Mouse (Mus musculus) adrenal gland, adult (tissue): ENCODE data around the gene Fpgs.

ENCODE experiments used
- DNase-seq, 2 experiments: peaks; one replicate each; pipeline ENCODE4 v3.0.0; 2022 to 2023; ENCODE audit warnings: low spot score in 1 of 2; ENCODE audit not compliant: inconsistent age in 2 of 2

Gene Fpgs

GRCm38 (mm10) chr2:32700966-32701743 lies 2.8 kb downstream of the Fpgs start:
- no peak for DNase-seq

- no peak for DNase-seq
These were observed 4.3 kb downstream of the Fpgs start for GRCm38 (mm10) chr2:32699680-32700079.

GRCm38 (mm10) chr2:32694691-32695090 lies 9.3 kb downstream of the Fpgs start:
- DNase-seq = no peak

DNA sequence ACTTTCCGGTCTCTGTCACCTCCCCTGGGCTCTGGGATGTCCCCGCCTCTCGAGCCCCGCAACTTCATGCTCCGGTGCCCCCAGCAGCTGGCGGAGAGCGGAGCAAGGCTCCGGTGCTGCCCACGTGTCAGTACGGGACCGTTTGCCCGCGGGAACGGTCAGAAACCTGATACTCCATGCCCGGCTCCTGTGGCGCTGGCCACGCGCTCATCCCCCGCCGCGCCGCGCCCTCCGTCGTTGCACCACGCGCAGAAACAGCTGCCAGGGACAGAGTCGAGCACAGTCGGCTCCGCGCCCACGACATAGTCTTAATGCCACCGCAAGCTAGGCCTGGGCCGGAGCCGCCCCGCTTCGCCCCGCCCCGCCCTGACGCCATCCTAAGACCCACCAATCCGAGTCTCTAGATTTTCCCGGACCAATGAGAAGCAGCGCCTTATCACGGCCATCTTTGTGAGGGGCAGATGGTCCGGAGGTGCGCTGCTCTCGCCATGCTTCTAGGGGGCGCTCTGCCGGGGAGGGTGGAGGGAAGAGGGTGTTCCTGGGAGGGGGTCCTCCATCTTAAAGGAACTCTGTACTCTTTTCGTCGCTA lies 10.0 kb downstream of the Fpgs start:
- peak; percentile 96 to 99 for DNase-seq

GRCm38 (mm10) chr2:32693282-32693681 lies 10.7 kb downstream of the Fpgs start:
- no peak for DNase-seq

DNA sequence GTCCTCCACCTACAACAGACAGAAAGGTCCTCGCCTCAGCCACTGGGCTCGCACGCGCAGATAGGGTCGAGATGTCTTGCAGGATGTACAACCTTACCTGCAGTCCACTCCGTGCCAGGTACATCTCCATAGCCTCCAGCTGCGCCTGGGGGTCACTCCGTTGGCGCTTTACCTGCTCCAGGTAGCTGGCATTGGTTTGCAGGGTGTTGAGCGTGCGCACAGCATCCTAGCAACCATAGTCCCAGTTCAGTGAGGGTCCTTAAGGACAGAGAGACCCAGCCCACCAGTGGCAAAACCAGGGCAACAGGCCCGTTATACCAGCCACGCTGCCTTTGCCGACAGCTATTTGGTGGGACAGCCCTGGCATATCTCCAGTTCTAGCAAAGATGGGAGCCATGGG lies 11.4 kb downstream of the Fpgs start:
- no peak for DNase-seq

- no peak for DNase-seq
These were observed 12.9 kb downstream of the Fpgs start for GRCm38 (mm10) chr2:32691041-32691440.

GRCm38 (mm10) chr2:32689420-32689819 lies 14.5 kb downstream of the Fpgs start:
- DNase-seq = peak; percentile 90 to 96

DNA sequence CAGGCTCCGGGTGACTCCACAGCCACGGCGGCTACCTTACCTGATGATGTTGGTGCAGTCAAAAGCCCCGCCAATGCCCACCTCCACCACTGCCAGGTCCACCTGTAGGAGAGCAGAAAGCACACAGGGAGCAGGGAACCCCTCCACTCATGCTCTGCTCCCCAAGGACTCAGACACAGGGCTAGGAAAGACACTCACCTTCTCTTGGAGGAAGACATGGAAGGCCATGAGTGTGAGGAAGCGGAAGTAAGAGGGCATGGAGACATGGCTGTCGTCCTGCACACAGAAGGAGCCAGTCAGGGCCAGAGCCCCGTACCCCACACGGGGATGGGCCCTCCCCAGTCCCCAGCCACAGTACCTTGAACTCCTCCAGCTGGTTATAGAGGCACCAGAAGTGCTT lies 16.4 kb downstream of the Fpgs start:
- no peak for DNase-seq

DNA sequence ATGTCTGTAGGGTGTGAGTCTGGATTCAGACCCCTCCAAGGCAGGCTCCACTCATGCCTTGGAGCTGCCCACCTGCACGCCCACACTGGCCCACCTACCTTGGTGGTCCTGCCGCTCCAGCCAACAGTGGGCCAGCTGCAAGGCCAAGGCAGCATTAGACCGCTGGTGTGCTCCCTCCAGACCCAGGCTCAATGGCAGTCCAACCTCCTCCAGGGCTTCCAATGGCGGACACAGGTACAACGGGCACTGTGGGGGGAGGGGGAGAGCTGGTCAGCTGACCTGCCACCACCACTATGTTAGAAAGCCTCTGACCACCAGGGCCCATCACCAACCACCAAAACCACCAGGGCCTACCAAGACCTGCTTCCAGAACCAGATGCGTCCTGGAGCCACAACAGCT lies 17.3 kb downstream of the Fpgs start:
- DNase-seq = no peak

DNA sequence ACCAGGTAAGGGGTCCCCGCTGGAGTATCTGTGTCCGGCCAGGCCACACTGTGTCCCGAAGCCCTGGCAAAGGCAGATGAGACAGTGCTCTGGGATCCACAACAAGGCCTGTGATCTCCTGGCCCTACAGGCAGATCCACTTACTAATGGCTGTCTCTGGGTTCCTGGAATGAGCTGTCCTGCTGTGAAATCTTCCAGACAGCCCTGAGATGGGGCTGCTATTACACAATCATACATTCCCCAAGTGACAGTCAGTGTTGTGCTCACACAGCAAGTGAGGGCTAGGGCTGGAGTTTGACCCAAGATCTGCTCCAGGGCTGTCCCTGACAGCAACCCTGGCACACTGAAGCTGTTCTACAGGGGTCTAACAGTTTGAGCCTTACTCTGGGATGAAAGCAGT lies 18.1 kb downstream of the Fpgs start:
- DNase-seq = peak; percentile 69 to 85

GRCm38 (mm10) chr2:32684681-32685428 lies 19.1 kb downstream of the Fpgs start:
- DNase-seq = no peak

DNA sequence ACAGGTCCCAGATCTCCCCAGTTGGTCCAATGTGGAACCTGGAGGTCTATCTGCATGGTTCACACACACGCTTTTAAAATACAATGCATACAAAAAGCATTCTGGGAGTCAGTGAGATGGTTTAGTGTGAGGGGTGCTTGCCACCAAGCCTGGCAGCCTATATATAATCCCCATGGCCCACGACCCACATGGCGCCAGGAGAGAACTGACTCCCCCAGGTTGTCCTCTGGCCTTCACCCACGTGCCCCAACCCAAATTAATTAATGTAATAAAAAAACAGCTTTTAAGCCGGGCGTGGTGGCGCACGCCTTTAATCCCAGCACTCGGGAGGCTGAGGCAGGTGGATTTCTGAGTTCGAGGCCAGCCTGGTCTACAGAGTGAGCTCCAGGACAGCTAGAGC lies 20.2 kb downstream of the Fpgs start:
- DNase-seq = no peak

GRCm38 (mm10) chr2:32682721-32683417 lies 21.1 kb downstream of the Fpgs start:
- no peak for DNase-seq

DNA sequence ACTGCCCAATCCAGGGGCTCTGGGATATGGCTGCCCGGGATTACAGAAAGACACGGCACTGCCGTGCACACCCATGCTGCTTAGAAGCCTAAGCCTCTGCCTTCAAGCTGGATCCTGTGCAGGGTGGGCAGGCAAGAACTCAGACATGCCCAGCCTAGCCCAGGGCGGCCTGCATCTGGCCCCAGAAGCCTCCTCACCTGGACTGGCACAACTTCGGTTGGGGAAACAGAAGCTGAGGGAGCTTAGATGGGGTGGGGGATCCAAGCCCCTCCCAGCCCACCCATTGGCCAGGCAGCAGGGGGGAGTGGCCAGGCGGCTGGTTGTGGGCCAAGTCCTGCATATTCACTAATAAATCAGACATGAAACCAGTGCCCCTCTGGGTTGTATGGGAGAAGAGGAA lies 22.2 kb downstream of the Fpgs start:
- DNase-seq = no peak

DNA sequence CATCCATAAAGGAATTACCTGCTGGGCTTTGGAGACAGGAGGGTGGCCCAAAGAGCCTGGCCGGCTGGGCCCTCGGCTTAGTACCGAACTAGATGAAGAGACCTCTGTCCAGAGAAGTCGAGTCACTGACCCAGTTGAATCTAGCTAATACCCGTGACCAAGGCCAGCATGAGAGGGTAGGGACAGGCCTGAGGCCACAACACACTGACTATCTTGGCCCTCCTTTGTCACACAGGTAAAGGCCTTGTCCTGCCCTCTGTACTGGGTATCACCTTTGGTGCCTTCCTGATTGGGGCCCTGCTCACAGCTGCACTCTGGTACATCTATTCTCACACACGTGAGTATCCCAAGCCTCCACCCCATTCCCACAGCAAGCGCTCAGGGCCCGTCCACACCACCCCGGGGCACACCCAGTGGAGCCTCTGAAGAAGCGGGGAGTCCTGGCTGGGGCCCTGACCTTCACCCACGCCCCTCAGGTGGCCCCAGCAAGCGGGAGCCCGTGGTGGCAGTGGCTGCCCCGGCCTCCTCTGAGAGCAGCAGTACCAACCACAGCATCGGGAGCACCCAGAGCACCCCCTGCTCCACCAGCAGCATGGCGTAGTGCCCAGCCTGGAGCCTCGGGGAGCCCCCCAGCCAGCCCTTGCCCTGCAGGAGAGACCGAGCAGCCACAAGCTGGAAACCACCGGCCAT lies 22.8 kb downstream of the Fpgs start:
- no peak for DNase-seq

DNA sequence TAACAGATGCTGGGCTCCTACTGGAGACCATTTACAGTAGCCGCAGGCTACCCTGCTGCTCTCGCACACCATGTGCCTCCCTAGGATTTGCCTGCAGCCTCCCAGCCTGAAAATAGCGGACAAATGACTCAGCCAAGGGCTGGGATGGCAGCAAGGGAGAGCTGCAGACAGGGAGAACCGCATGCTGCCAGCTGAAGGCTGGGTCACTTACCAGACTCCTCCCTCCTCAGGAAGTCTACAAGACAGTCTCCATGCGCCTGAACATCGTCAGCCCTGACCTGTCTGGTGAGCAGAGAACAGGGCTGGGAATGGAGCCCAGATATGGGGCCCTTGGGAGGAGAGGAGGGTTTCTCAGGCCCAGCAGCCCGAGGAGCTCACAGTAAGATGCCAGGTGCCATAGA lies 23.9 kb downstream of the Fpgs start:
- DNase-seq = peak; percentile 83 to 88

- DNase-seq = no peak
These were observed 26.3 kb downstream of the Fpgs start for GRCm38 (mm10) chr2:32677683-32678082.

DNA sequence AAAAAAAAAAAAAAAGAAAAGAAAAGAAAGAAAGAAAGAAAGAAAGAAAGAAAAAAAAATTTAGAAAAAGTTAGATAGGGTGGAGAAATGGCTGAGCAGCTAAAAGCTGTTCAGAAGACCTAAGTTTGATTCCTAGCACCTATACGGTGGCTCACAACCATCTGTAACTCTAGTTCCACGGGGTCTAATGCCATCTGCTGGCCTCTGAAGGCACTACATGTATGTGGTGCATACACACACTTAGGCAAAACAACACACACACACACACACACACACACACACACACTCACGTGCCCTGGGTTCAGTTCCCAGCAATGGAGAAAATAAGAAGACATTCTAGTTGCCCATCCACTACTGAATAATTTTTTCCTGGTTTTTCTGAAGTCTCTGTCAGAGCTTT lies 27.1 kb downstream of the Fpgs start:
- no peak for DNase-seq

GRCm38 (mm10) chr2:32673176-32673917 lies 30.6 kb downstream of the Fpgs start:
- no peak for DNase-seq
